In genomic region chr12:73613183-73613582, GRCm38 (mm10) we compare ENCODE assay signal across 18 mouse cellular contexts. TPM values are rescaled to one million over a fixed set of nuclear protein-coding genes. Genes with fewer than 3 reads are reported as not detected.
A peak's percentile ranks its signal among the peaks of the same experiment; 100 is the strongest.
DNase-seq lines count a peak whose midpoint lies in the region; ATAC-seq and TF ChIP-seq lines count a peak whose summit lies in the region.
"Had no signal": no experiment of that assay in that cellular context is flagged by ENCODE, and none has a peak within 500 bp of the region (broad histone marks: within the 10 kb centered on the region; RNA-seq: fewer than 3 reads in every experiment).

No protein-coding gene starts in this region.

- no peak for TF ChIP-seq CTCF in bone marrow, adult 2 months (IDR thresholded peaks at IDR 0.05; ENCODE audit: control insufficient read depth, insufficient read depth, low read length)

- H3K27ac ChIP-seq in bone marrow, adult 2 months (ENCODE audit: control insufficient read depth, insufficient read depth, low read depth, low read length, poor library complexity), result 0 out of 2 replicates have a peak overlapping the region, but pooled peaks have one; percentile 29
- H3K27ac ChIP-seq: embryonic facial prominence, embryonic 10.5 days; forebrain, embryonic 12.5 days; kidney, embryonic 15.5 days had no signal

- WGBS in bone marrow, adult 2 months, result 33% methylated on average over 6 of the region's 6 CpGs

- TF ChIP-seq POLR2A in bone marrow, adult 2 months (IDR thresholded peaks at IDR 0.05; ENCODE audit: borderline replicate concordance, control insufficient read depth, low read depth, low read length), result no peak

- peaks cover 7% of the 10 kb centered on the region for H3K4me1 ChIP-seq in bone marrow, adult 2 months (ENCODE audit: control insufficient read depth, insufficient read depth, low read length)
- H3K4me1 ChIP-seq: forebrain, embryonic 12.5 days had no signal

- no peak overlapping the region for H3K4me3 ChIP-seq in bone marrow, adult 2 months (replicated peaks; ENCODE audit: control insufficient read depth, low read depth, low read length)
- H3K4me3 ChIP-seq: embryonic facial prominence, embryonic 10.5 days; forebrain, embryonic 12.5 days; kidney, embryonic 15.5 days had no signal

- ATAC-seq in megakaryocyte progenitor cell, adult 5-6 weeks (replicated peaks; ENCODE audit: poor library complexity), result peak; percentile 76
- ATAC-seq: liver, postnatal 0 days had no signal

- peak; percentile 37 to 56 for DNase-seq in lung, adult 18-20 months
- no peak for DNase-seq in lung, postnatal 14 days
- peak; percentile 55 for DNase-seq in induced T-regulatory cell, adult 2 months (ENCODE audit: low read depth)
- DNase-seq in frontal cortex, postnatal 36 days (ENCODE audit: low spot score in 2 of 2), result no peak
- DNase-seq in right cerebral cortex, postnatal 36 days (ENCODE audit: low spot score in 2 of 2), result no peak
- no peak for DNase-seq in ovary, postnatal 36 days (ENCODE audit: low spot score)
- DNase-seq: adrenal gland, postnatal 14 days; cerebellum, adult 8-10 months; gastrocnemius, postnatal 10 days; left cerebral cortex, postnatal 4 days; liver, postnatal 0 days; thymus, adult 18-20 months; thymus, postnatal 4 days had no signal

RNA-seq across cellular contexts. Expression of gene Prkch, which starts 28.6 kb away (rescaled TPM):
- polyA plus RNA-seq in bone marrow, adult 2 months (2011; ENCODE audit: insufficient read depth, insufficient read length, low replicate concordance, missing spikeins), result 1.9 and 7.8 TPM in 2 replicates
- 4.2 and 7.5 TPM in 2 replicates for total RNA-seq in megakaryocyte progenitor cell, adult 5-6 weeks (2015)
- total RNA-seq in megakaryocyte progenitor cell, adult 5-6 weeks (2017), result 4.5 and 4.9 TPM in 2 replicates

Comparison
In these comparisons a context has a peak if more than half of its experiments do, and no peak if none do; other contexts are left out.
1. DNase-seq: peak in lung, adult 18-20 months (2 of 2) and induced T-regulatory cell, adult 2 months (single experiment); none in lung, postnatal 14 days (single experiment), frontal cortex, postnatal 36 days (0 of 2), right cerebral cortex, postnatal 36 days (0 of 2) and ovary, postnatal 36 days (single experiment).